Mouse (Mus musculus) kidney, adult 2 months (tissue): ENCODE data around the gene Asgr2. TPM values are rescaled to one million over a fixed set of nuclear protein-coding genes. Genes with fewer than 3 reads are reported as not detected.
A peak's percentile ranks its signal among the peaks of the same experiment; 100 is the strongest.

ENCODE experiments used
- DNase-seq: peaks from one replicate; pipeline ENCODE4 v3.0.0; 2021
- H3K27ac ChIP-seq: fragments of 200-500 bp; 2 replicates; pipeline ENCODE4 v1.5.1; 2012; ENCODE audit warnings: low read depth, low read length, control low read depth, inconsistent platforms; ENCODE audit not compliant: insufficient read depth
- H3K27me3 ChIP-seq: fragments of 200-500 bp; replicated peaks from 2 replicates; pipeline ENCODE4 v1.6.1; 2012; ENCODE audit warnings: mild to moderate bottlenecking, moderate library complexity, low read length, inconsistent platforms; ENCODE audit not compliant: control insufficient read depth, insufficient read depth
- H3K36me3 ChIP-seq: fragments of 200-500 bp; 2 replicates; pipeline ENCODE4 v1.6.1; 2012; ENCODE audit warnings: mild to moderate bottlenecking, moderate library complexity, low read length, inconsistent platforms; ENCODE audit not compliant: control insufficient read depth, insufficient read depth
- H3K4me1 ChIP-seq: fragments of 200-500 bp; 2 replicates; pipeline ENCODE4 v1.6.1; 2011; ENCODE audit warnings: low read length; ENCODE audit not compliant: control insufficient read depth, insufficient read depth
- H3K4me3 ChIP-seq: fragments of 200-500 bp; 2 replicates; pipeline ENCODE4 v1.5.1; 2011; ENCODE audit warnings: mild to moderate bottlenecking, low read depth, low read length, control low read depth; ENCODE audit not compliant: insufficient read depth
- CTCF ChIP-seq: fragments of 200-500 bp; conservative IDR thresholded peaks from 2 replicates; pipeline ENCODE4 v1.5.1; 2011; ENCODE audit warnings: low read depth, mild to moderate bottlenecking, control low read depth, low read length, moderate library complexity, mixed read lengths; ENCODE audit not compliant: insufficient read depth, insufficient read length
- POLR2A ChIP-seq: fragments of 200-500 bp; IDR thresholded peaks from one replicate; pipeline ENCODE4 v1.6.1; 2011; ENCODE audit warnings: low read depth, low read length, control low read depth
- WGBS: fragments of 180-500 bp; shearing (Covaris S2); methylation state at CpG from one replicate; pipeline ENCODE4 v1.1.7; 2018; 5-methylcytosine and 5-hydroxymethylcytosine counted together
- polyA plus RNA-seq: library from polyadenylated mRNA; depleted of rRNA; stranded (reverse); fragments of >200 nt; gene quantifications from 2 replicates; pipeline ENCODE4 v1.2.3, GENCODE M21; 2012

Asgr2 gene
- polyA plus RNA-seq, 1 experiment: 0.41 TPM

- Histone ChIP-seq H3K4me3 (no peak overlapping the region), H3K4me1 (no peaks in the 10 kb centered on the region; the same call in 1 of the 2 replicates), H3K27ac (no peak overlapping the region), H3K36me3 (no peaks in the 10 kb centered on the region), H3K27me3 (no peaks in the 10 kb centered on the region)
- 75% methylated on average over 11 of the region's 11 CpGs for WGBS
- DNase-seq: no peak
- TF ChIP-seq CTCF (no peak), POLR2A (no peak)
These were observed 5.0 kb downstream of the Asgr2 start for GRCm38 (mm10) chr11:70097396-70097795.

- H3K4me1 ChIP-seq: no peaks in the 10 kb centered on the region
- no peak for DNase-seq
- H3K27ac ChIP-seq: no peak overlapping the region
- no peak overlapping the region for H3K4me3 ChIP-seq
- H3K27me3 ChIP-seq: no peaks in the 10 kb centered on the region
- WGBS: 91% methylated on average over 2 of the region's 2 CpGs
- H3K36me3 ChIP-seq: no peaks in the 10 kb centered on the region
- no peak for TF ChIP-seq POLR2A
- no peak for TF ChIP-seq CTCF
These were observed 6.7 kb downstream of the Asgr2 start for GRCm38 (mm10) chr11:70099102-70099501.

DNA sequence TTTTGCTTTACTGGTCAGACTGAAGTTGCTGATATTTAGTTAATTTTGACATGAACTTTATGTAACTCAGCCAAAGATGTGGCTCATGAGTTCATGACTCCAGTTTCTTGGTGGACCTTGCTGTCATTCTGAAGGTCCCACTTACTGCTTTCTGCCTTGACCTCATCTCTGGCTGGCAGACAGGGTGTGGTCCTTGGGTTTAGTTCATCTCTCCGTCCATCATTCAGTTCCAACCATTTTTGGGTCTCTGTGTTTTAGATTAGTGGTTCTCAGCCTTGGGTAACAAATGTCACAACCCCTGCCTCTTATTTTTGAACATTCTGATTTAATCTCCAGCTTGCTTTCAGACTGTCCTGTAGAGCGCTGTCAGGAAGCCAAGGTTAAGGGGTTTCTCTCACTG is 7.4 kb downstream of the Asgr2 start:
- Histone ChIP-seq H3K36me3 (no peaks in the 10 kb centered on the region), H3K4me1 (no peaks in the 10 kb centered on the region), H3K27me3 (no peaks in the 10 kb centered on the region), H3K4me3 (no peak overlapping the region), H3K27ac (no peak overlapping the region)
- DNase-seq: no peak
- 85% methylated on average over 2 of the region's 2 CpGs for WGBS
- TF ChIP-seq CTCF (no peak), POLR2A (no peak)

GRCm38 (mm10) chr11:70103701-70104315 is 11.4 kb downstream of the Asgr2 start:
- Histone ChIP-seq H3K27me3 (no peaks in the 10 kb centered on the region), H3K4me3 (no peak overlapping the region), H3K36me3 (no peaks in the 10 kb centered on the region), H3K4me1 (no peaks in the 10 kb centered on the region), H3K27ac (no peak overlapping the region)
- 81% methylated on average over 14 of the region's 14 CpGs for WGBS
- no peak for TF ChIP-seq POLR2A
- TF ChIP-seq CTCF: no peak
- no peak for DNase-seq

GRCm38 (mm10) chr11:70107085-70107484 is 14.6 kb downstream of the Asgr2 start:
- 77% methylated on average over 8 of the region's 8 CpGs for WGBS
- DNase-seq: no peak

GRCm38 (mm10) chr11:70110146-70110545 is 17.7 kb downstream of the Asgr2 start:
- DNase-seq: peak; percentile 52
- no peaks in the 10 kb centered on the region for H3K27me3 ChIP-seq
- H3K4me3 ChIP-seq: no peak overlapping the region
- WGBS: 81% methylated on average over 3 of the region's 3 CpGs
- H3K27ac ChIP-seq: no peak overlapping the region
- no peaks in the 10 kb centered on the region for H3K36me3 ChIP-seq
- TF ChIP-seq POLR2A (no peak), CTCF (peak; percentile 86)
- no peaks in the 10 kb centered on the region for H3K4me1 ChIP-seq

More at GRCm38 (mm10) chr11:70107085-70107484, 14.6 kb downstream of the Asgr2 start:
- H3K27ac ChIP-seq: no peak overlapping the region
- TF ChIP-seq POLR2A (no peak), CTCF (no peak)
- H3K4me3 ChIP-seq: no peak overlapping the region
- H3K36me3 ChIP-seq: no peaks in the 10 kb centered on the region
- no peaks in the 10 kb centered on the region for H3K4me1 ChIP-seq
- H3K27me3 ChIP-seq: no peaks in the 10 kb centered on the region

DNA sequence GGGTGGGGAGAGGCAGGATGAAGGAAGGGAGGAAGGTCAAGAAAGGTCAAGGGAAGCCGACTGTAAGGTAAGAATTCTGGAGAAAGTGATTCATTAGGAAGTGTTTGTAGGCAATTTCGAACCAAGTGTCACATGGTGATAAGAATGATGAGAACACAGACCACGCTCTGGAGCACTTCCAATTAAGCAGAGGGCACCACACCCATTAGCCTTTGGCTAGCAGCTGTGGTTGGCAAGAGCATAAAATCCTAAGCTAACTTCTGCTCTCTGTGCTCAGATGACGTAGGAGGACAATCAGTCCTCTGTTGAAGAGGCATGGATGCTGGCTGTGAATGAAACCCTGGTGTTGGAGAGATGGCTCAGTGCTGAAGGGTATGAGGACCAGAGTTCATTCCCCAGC is 22.1 kb downstream of the Asgr2 start:
- no peaks in the 10 kb centered on the region for H3K4me1 ChIP-seq
- 37% methylated on average over 4 of the region's 4 CpGs for WGBS
- H3K36me3 ChIP-seq: no peaks in the 10 kb centered on the region
- no peak overlapping the region for H3K4me3 ChIP-seq
- TF ChIP-seq CTCF (no peak), POLR2A (no peak)
- H3K27me3 ChIP-seq: no peaks in the 10 kb centered on the region
- no peak for DNase-seq
- no peak overlapping the region for H3K27ac ChIP-seq
